Mouse (Mus musculus) telencephalon, adult 2 months (tissue): ENCODE results near the gene Ston1.

Experiments
- DNase-seq: peaks from one replicate; pipeline ENCODE4 v3.0.0-alpha.2; 2011; ENCODE audit warnings: low read depth, low spot score

Gene Ston1

DNA sequence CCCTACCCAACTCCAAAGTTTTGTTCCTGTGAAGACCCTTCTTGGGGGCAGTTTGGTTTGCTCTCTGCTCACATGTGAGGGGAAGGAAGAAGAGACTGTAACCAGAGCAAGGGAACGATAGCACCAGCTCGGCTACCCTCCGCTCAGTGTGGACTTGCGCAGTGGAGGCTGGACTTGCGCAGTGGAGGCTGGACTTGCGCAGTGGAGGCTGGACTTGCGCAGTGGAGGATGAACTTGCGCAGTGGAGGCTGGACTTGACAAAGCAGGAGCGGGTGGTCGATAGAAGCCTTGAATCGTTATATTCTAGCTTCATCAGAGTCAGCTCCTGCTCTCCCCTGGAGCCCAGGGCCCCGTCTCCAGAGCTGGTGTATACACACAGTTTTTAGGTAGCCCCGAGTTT is 27.9 kb downstream of the Ston1 start:
- no peak for DNase-seq

GRCm38 (mm10) chr17:88625931-88626330 is 28.4 kb downstream of the Ston1 start:
- DNase-seq = no peak

- no peak for DNase-seq
Measured at GRCm38 (mm10) chr17:88626347-88626811, 28.9 kb downstream of the Ston1 start.

- no peak for DNase-seq
Measured at GRCm38 (mm10) chr17:88627150-88627549, 29.7 kb downstream of the Ston1 start.

- DNase-seq = no peak
Measured at GRCm38 (mm10) chr17:88628676-88629380, 31.3 kb downstream of the Ston1 start.

- no peak for DNase-seq
Measured at GRCm38 (mm10) chr17:88629381-88629759, 31.9 kb downstream of the Ston1 start.

GRCm38 (mm10) chr17:88629931-88630553 is 32.6 kb downstream of the Ston1 start:
- DNase-seq = no peak

DNA sequence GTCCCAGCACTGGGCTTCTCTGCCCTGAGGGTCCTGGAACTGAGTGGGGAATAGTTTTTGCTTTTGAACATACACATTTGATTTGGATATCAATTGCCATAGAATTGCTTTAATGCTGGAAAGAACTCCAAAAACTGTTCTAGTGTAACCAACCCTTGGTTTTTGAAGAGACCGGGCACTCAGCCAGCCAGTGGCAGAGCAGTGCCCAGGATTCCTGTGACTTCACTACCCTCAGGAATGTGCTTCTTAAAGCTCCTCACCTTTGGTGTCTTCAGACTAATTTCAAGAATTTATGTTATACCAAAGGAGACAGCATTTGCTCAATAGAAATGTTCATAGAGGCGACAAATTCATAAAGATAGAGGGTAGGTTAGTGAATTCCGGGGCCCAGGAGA is 33.1 kb downstream of the Ston1 start:
- DNase-seq = no peak

DNA sequence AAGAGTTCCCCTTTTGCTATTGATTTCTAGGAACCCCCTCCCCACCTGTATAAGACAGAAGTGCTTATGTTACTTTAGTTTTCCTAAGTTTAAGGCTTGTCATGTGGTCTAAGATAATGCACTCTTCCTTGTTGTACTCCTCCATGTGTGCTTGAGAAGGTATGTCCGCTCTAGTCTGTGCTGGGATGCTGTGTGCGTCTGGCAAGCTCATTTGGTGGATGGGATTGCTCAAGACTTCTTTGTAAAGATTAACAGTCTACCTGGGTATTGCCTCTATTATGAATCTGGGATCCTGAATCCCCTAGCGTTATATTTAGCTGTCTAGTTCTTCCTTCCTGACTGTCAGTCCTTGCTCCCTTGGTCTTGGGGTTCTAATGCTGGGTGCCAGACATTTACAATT is 35.1 kb downstream of the Ston1 start:
- no peak for DNase-seq

GRCm38 (mm10) chr17:88636076-88636475 is 38.6 kb downstream of the Ston1 start:
- no peak for DNase-seq

GRCm38 (mm10) chr17:88636587-88636986 is 39.1 kb downstream of the Ston1 start:
- no peak for DNase-seq

DNA sequence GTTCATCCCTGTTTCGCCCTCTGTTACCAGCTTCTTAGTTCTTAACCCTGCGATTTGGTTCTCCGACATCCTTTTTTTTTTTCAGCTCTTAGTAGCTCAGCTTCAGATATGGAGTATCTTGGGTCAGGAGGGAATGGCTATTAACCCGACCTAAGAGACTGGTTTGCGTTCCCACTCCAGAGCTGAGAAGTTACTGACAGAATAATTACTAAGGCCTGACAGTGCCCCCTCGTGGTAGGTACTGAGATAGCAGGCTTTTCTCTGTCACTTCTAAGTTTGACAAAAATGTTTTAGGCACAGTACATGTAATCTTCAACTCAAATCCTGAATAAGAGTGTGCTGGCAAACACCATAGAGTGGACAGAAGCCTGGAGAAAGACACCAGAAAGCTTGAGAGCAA is 43.5 kb downstream of the Ston1 start:
- peak; percentile 43 for DNase-seq

DNA sequence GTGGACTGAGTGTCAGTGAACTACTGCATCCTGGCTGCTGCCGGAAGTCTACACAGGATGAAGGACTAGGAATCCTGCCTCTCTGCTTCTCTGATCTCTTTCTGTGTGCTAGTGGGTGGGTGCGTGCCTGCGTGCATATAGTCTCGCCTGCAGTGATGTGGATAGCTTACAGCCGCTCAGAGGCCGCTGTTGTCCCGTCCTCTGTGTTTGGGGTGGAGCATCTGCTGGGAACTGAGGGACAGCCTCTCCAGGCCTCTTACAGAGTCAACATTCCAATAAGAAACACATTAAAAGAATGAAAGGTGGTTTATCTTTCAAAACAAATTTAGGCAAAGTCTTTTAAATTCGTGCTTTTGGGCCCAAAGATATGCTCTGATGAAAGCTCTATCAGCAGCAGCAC is 44.4 kb downstream of the Ston1 start:
- DNase-seq = no peak

GRCm38 (mm10) chr17:88644876-88645275 is 47.4 kb downstream of the Ston1 start:
- DNase-seq = no peak

GRCm38 (mm10) chr17:88645299-88645698 is 47.8 kb downstream of the Ston1 start:
- DNase-seq = no peak

DNA sequence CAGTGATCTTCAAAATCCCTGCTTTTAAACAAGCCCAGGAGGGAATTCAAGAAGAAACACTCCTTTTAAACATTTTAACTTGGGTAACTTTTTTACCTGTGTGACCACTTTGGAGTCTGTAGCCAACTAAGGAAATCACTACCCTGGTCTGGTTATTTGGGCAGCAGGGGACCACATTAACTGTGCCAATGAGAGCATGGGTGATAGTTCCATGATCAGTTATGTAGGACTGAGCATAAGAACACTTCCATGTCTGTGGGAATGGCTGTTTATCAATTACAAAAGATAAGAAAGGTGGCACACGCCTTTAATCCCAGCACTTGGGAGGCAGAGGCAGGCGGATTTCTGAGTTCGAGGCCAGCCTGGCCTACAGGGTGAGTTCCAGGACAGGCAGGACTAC is 49.7 kb downstream of the Ston1 start:
- no peak for DNase-seq

DNA sequence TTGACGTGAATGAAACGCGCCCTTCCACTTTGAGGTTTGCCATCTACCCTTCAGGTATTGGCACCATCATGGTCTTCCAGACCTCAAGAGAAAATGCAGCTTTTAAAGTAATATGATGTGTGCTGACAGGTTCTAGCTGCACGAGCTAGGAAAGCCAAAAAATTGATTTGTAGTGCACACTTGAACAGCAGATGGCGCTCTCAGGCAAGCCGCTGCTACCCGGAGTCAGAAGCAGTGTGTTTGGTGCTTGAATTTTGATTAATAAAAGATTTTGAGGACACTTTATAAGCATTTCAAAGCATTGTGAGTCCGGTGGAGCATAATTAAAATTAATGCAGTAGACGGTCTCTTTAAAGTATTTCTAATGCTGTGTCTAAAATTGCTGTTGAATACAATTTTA is 54.5 kb downstream of the Ston1 start:
- peak; percentile 58 for DNase-seq

DNA sequence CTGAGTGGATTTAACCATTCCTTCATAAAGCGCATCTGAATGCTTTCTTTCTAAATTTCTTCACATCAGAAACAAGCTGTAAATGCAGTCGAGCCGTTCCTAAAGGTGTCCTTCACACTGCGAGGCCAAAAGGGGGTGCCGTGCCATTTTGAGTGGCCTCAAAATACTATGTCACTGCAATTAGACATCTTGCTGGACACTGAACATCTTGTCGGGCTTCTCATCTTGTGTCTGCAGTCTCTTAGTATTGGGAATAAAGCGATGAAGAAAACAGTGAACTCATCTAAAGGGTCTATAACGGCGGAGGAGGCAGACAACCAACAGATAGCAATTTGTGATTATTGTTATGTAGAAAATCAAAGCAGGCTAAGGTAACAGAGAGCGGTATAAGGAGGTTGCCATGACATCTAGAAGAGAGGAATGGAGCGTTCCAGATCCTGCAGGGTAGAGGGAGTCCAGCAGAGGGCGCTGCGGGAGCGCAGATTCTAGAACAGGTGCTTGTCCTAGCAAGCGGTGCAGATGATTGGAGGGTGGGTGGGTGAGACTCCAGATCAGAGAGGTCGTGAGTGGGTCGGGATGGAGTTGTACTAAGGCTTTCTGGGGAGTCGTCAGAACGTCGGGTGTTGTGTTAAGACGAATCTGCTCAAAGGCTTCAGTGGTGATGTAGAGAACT is 55.4 kb downstream of the Ston1 start:
- peak; percentile 70 for DNase-seq

DNA sequence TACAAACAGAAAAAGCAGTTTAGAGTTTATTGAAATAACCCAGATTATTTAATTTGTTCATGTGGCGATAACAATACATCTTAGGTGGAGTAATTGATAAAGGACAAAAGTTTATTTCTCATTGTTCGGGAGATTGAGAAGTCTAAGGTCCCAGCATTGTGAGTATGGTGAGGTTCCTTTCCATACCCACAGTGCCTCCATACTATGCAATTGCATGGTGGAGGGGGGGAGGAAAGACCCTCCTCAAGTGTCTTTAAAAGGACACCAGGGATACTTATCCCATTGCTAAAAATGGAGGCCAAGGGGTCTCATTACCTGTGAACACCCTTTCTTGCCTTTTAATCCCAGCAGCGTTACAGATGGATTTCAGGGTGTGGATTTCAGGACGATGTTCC is 55.9 kb downstream of the Ston1 start:
- no peak for DNase-seq

GRCm38 (mm10) chr17:88658510-88658909 is 61.0 kb downstream of the Ston1 start:
- no peak for DNase-seq

- no peak for DNase-seq
Measured at GRCm38 (mm10) chr17:88666076-88666475, 68.6 kb downstream of the Ston1 start.

- no peak for DNase-seq
Measured at GRCm38 (mm10) chr17:88668452-88668851, 71.0 kb downstream of the Ston1 start, which contains the start of gene Gtf2a1l. Gene Gtf2a1l (plus strand): TSS chr17:88668660.

DNA sequence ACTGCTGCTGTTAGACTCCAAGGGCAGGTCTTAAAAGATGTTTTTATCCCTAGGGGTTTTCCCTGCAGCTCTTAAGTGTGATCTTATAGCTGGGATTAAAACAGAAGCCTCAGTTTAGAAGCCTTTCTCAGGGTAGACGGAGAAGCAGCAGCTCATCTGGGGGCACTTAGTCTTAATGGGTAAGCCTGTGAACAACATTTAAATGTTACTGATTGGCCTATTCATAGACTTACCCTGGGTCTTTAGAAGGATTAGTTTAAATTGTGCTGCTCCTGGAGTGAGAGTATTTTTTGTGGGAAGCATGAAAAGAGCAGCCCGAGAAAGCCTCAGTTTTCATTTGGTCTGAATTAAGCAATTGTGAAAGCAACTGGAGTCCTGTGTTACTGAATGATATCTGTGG is 72.4 kb downstream of the Ston1 start:
- no peak for DNase-seq
